Mouse (Mus musculus) Muller cell, postnatal 12 days (primary cell): Measurements from ENCODE around the gene Stag1.

Experiments used
- DNase-seq: peaks from one replicate; pipeline ENCODE4 v3.0.0-alpha.2; 2015; ENCODE audit errors: inconsistent ontology term

Gene Stag1

DNA sequence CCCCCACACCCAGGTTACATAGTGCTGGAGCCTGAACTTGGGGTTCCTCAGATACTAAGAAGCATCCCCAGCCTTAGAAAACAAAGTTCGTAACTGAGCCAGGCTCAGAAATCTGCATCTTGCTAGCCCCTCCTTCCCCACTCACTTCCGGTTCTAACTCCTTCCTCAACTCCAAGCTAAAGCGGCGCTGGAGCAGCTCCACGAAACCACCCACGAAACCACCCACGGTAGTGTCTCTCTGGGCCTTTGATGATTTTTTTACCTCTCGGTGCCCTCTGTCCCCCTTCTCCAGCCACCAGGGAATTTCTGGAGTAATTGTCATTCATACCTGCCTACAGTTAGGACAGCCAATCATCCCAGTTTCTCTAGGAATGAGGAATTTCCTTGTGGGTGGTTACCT lies at the start of gene Stag1:
Stag1 (plus strand) TSS at position 253 of the 400 bp plus-strand sequence.
- DNase-seq = no peak

DNA sequence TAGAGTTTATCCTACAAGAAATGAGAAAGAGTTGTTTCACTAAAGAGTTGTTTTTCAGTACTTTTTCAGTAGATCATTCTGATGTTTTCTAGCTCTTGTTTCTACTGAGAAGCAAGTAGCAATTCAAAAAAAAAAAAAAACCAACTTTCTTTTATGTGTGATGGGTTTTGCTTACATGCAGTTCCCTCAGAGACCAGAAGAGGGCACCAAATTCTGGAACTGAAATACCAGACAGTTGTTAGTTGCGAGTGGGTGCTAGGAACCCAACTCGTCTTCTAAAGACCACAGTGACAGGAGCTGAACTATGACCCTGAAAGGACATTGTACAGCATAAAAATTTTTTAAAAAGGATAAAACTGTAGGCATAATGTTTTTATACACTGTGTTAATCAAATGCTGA lies 49.3 kb upstream of the Stag1 start:
- DNase-seq = no peak

DNA sequence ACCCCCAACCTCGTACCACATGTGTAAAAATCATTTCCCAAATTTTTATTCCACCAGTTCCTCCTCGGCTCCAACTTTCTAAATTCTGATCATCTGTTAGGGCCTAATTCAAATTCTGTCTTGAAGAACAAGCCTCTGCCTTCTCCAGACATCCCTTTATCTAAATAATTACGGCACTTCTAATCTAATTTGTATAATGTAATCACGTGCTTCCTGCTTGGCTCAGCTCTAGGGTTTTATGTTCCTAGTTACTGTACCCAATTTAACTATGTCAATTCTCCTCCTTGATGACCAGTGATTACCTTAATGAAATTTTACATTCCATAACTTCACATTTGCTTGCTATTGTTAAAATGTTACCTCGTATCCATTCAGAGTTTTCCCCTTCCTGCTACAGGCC lies 41.9 kb upstream of the Stag1 start:
- DNase-seq = no peak

DNA sequence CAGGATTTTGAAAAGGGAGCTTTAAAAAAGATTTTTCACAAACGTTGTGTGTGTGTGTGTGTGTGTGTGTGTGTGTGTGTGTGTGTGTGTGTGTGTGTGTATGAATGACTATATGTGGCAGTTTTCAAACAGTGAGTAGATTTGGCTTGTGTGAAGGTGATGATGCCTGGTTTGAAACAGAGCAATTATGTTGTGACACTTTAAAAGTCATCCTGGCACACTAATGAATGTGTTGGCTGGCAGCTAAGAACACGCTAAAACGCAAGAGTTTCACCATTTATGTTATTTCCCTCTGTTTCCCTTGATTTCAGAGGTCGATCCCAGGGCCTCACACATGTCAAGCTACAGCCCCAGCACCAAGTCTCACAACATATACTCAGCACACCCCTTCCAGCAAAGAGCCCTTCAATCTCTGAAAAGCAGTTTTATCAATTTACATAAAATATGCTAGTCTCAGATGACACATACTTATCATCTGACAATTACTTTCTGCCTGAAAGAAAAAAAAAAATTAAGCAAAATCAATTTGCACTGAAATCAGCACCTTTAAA lies 39.5 kb upstream of the Stag1 start:
- DNase-seq = no peak

DNA sequence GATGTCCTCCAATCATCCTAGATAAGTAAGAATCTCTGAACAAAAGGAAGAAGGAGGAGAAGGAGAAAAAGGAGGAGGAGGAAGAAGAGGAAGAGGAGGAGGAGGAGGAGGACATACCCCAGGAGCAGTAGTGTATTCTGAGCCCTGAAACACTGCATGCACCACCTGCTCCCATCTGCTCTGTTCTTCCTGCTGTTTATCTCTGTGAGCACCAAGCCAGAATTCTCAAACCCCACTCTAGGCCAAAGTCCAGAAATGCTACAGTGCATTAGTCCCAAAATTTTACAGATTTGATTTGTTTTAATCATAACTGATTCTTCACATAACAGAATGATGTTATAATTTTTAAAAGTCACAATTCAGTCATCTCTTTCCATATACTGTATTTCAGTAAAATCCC lies 38.6 kb upstream of the Stag1 start:
- no peak for DNase-seq

DNA sequence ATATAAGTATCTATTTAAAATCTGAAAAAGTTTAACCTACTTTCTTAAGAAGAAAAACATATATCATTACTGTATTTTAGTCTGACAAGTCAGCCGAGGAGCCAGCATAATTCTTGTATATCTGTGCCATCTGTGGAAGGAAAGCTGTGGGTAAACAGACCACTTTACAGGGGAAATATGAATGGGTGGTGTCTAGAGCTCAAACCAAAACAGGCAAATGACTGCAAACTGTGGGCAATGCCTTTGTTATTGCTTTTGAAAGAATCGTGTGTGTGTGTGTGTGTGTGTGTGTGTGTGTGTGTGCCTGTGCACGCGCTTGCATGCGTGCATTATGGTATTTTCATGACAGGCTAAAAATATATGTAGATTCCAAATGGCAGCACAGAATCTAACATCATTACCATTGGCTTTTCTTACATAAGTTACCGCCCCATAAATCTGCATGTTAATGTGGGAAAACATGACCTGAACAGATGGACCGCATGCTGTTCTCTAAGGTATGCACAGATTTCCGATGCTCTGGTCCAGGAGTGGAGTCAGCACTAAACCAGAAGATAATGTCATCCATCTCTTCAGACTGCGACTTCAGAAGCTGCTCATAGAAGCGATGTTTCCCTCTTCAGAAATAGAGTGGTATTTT lies 37.2 kb upstream of the Stag1 start:
- DNase-seq = no peak

DNA sequence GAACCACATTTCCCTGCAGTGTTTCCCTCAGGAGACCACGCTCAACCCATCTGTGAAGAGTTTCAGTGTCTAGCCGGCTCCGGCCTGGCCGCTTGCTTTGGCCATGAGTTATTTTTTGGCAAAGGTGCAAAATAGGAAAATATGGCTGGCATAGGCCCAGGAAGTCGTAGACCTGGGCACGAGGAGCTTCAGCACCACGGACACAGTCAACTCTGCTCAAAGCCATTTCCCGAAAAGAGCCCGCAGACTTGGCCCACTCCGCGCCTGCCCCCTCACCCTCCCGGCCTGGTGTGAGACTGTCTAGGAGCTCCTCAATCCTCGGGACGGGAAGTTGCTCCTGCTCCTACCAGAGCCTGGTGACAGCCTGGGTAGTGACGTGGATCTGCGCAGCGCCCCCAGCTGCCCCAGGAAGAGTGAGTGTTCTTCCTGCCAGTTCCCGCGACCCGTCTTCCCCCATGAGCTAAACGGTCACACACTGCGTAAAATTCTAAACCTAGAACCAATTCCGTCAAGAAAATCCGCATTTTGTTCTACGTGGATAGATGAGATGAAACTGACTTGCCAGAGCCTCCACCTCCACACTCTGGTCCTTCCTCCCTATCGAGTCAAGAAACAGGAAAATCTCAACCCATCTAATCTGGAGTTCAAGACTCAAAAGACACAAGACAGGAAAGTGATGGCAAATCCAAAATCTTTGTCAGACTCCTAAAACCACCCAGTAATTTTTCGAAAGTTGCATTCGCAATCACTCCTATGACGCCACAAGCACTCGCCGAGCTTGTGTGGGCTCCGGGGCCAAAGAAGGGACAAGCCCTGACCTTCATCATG lies 27.6 kb upstream of the Stag1 start:
- DNase-seq = peak; percentile 73

DNA sequence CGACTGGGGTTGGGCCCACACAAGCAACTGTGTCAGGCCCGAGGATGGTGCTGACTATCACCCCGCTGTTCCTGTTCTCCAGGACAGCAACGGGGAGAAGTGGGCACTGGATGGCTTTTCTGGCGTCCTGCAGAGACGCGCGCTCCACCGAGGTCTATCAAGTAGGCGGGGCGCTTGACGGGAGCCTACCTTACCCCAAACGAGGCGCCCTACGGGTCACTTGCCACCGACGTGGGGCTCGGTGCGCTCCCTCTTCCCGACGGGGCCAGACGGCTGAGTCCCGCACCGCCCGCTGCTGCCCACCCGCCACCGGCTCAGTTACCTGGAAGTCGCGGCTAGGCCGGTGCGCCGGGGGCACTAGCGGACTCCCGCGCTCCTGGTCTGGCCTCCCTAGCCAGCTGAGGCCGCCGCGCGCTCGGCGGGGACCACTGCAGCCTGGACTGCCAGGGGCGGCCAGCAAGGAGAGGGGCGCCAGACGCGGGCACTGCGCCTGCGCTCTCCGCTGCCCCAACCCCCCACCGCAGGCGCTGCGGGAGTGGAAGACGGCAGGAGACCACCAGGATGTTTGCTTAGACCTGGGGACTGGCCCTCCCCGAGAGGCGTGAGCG lies 26.9 kb upstream of the Stag1 start, which contains the start of gene Slc35g2:
Slc35g2 (minus strand) TSS at position 465 of the 608 bp plus-strand sequence.
- peak; percentile 57 for DNase-seq

DNA sequence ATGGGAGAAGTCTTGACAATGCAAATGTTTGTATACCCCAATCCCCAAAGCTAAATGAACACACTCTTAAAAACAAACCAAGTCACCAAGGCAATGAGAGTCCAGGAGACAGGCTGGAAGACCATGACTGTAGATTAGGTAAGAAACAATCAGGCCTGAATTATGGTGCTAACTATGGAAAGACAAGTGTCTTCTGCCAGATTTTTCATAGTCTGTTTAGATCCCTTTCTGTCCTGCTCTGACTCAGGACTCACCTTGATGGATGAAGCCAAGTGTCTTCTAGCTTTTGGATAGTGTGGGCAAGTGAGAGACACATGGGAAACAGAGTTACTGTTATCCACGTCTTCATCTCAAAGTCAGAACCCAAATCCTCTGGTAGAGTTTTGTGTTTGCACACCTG lies 26.1 kb upstream of the Stag1 start:
- DNase-seq = no peak

DNA sequence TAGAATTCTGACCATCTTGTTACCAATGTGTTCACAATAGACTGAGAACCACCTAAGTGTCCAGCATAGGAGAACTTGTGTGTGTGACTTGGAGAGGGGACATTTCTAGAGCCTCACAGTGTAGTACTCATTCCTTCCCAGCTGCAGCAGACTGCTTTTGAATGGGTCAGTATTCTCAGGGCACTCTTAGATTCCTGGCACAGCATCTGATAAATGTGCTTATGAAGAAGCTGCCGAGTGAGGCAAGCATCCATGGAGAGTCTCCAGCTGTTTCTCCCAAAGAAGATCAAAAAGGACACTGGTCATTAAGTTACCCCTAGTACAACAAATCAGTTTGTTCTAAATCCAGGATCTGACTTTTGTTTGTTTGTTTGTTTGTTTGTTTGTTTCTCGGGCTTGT lies 24.3 kb upstream of the Stag1 start:
- DNase-seq = no peak

DNA sequence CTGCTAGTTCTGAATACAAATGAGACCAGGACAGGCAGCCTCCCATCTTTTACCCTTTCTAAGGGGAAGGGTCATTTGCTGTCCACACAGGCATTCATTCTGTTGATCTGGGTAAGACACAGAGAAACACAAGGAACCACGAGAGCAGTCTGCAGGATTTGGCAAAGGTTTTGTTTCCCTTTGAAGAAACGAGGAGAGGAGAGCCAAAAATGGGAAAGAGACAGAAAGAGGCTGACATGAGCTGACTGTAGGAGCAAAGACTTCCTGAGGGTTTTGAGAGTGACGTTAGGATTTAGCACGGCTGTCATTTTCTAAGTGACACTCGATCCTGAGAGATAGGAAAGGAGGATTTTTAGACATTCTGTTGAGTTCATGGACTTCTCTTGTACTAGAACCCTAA lies 23.7 kb upstream of the Stag1 start:
- no peak for DNase-seq

DNA sequence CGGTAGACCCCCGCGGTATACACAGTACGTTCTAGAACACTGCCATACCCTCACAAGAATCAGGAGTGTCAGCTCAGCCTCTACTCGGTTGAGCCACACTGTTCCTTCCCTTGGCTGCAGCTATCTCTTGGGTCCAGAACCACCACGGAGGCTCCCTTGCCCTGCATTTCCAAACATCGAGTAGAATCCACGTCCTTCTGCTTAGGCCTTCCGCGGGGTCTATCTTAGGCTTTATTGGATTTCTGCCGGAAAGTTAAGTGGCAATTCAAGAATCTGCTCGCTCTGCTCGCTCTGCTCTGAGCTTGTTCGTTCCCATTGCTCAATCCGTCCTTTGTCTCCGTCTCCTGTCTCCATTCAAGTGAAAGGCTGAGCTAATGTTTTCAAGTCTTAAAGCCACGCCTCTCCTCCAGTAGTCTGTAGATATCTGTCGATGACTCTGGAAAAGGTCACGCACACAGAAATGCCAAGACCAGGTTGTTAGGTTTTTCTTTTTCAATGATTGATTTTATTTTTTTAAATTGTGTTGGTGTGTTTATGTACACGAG lies 17.3 kb upstream of the Stag1 start:
- no peak for DNase-seq

DNA sequence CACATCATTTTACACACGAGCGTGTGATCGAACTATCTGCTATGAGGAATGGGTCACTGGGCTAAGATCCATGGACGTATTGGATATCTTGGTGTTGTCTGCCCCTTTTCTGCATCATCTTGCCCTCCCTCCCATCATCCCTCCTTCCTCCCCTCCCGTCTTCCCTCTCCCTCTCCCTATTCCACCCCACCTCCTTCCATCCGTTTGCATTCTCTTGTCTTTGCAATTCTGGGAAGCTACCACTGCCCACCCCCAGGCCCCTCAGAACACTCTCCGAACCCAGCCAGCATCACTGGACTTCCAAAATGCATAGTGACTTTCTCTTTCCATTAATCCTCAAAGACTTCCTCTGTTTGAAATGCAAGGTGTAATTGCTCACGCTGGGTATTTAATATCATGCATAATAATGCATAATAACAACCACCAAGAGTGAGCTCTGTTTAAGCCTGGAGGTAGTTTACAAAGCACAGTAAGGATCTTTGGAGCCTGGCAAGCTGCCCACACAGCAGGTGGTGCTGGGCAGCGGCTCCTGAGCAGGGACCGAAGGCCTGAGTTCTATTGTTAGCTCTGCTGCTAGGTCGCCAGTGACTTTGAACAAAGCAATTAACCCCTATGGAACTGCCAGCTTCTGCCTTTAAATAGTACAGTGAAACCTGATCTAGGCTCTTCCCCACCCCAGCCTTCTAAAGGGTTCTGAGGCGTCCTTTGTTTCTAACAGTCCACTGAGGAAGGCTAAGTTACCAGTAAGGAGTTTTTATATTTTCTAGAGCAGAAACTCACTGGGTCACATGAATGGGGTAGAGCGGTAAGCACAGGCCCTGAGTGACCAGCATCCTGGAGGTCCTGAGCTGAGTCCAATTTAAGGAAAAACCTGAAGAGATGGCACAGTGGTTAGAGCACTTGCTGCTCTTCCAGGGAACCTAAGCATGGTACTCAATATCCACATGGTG lies 15.8 kb upstream of the Stag1 start:
- peak; percentile 69 for DNase-seq

DNA sequence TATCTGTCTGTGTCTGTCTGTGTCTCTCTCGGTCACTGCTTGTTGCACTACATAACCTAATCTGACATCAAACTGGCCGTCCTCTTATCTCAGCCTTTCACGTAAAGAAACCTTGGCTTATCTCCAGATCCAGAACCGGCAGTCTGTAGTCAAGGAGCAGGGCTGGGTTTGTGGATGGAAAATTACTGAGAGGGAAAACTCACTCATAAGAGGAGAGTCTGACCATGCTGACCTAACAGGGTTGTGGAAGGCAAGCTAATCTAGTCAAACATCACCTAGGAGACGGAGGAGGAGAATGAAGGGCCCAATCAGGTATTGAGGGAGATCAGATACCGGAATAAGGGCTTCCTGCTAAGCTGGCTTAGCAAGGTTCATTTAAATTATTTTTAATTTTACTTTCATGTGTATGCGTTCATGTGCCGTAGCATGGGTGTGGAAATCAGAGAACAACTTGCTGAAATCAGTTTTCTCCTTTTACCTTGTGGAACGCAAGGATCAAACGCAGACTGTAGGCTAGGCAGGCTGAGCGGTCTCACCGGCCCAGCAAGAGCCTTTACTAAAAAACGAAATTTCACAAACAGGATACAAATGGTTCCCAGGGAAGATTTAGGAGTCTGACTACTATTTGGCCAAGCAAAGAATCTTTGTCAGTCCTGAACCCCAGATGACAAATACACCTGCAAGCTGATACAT lies 14.6 kb upstream of the Stag1 start:
- DNase-seq = no peak

DNA sequence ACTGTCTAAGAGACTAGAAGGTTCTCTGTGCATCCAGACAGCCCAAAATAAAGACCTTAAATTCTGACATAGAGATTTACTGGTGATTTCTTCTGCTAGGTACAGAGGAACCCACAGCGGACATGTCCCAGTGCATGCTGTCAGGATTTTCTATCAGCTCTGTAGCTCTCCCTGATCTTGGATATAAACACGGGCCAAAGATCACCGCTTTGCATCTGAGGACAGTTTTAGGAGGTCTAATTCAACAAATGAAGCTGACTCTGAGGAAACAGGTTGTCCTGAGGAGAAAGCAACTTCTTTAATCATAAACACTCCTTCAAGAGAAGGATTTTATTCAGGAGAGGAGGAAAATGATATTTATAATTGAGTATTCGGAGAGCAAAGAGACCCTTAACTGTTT lies 13.6 kb upstream of the Stag1 start:
- DNase-seq = no peak

DNA sequence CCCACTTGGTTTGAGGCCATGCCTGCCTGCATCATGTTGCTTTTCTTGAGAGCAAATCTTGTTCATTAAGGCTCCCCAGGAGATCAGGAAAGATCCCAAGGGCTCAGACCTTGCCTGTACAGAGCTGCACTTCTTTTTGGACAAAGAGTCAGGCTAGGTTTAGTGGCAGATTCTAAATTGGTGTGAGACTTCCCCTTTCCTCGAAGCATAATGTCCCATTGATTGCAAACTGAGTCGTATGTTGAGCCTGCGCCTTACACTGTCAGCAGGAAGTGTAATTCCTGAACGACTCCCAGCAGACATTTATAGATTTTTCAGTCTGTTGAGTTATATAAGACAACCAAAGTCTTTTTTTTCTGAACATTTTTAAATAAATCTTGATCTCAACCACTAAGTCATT lies 7.1 kb upstream of the Stag1 start:
- DNase-seq = no peak

DNA sequence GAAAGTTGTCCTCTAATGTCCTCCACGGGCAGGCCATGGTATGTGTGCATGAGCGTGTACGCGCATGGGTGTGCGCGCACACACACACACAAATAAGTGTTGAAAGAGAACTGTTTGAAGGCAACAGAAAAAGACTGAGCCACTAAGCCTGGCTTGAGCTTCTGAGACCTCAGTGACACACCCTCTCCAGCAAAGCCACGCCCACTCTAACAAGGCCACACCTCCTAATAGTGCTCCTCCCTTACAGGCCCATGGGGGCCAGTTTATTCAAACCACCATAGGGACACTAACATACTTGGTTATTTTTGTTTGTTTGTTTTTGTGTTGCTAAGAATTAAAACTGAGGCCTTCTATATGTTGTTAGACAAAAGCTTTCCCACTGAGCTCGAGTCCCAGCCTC lies 1.3 kb upstream of the Stag1 start:
- DNase-seq = no peak

DNA sequence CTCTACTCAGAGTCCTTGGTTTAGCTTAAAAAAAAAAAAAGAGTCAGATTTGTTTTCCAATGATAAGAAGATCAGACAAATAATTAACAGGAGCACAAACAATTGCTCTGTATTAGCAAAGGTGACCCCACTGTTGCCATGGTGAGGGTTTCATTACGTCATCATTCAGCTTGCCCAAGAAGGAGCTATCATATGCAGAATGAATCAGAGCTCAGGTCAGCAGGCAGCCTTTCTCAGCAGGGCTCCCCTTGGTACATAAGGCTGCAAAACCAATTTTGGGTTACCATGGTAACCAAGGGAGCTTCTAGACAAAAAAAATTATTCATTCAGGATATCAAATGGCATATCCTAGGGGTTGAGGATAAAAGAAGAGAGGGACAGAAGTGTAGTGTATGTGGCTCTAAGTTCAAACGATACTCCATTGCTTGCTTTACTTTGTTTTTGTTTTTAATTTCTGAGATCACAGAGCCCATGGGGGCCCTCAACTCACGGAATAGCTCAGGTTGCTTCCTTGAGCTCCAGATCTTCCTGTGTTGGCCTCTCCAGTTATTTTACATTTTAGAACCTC lies 2.2 kb downstream of the Stag1 start:
- DNase-seq = peak; percentile 45

DNA sequence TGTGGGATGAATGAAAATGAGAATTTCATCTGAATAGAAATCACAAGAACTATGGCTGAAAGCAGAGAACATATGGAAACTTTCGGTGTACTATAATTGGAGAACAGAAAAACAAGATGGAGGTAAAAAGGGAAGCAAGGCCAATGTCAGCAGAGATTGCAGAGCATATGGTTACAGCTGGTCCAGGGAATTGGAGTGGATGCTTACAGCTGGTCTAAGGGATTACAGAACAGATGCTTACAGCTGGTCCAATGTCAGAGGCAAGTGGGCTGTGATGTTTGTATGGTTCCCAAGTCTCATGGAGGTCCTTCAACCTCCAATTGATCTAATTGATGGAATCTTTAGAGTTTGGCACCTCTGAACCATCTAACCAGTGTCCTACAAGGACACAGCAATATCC lies 4.5 kb downstream of the Stag1 start:
- DNase-seq = no peak

DNA sequence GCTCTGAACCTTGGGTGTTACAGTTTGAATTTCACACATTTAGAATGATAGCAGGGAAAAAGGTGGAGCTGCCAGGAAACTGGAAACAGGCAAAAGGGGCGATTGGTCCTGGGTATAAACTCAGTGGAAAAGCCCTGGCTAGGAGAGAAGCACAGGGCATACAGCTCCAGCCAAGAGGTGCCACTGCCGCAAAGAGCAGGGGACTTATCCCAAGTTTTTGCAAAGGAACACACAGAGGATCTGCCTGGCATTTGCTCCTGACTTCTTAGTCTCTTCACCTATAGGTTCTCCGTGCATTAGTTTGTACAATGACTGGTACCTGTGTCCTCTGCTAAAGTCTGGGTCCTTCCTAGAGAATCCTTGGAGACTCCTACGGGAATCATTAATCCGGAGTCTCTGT lies 5.6 kb downstream of the Stag1 start:
- no peak for DNase-seq
